Mouse (Mus musculus) kidney, postnatal 14 days (tissue): ENCODE measurements at regions not wholly inside any gene's neighbourhood (a gene's known extent, or its start where the extent isn't known, plus 50 kb on each side); places are given as distances from the start of the nearest gene placed in this dataset.

Experiments used
- DNase-seq: peaks from one replicate; pipeline ENCODE4 v3.0.0; 2022; ENCODE audit warnings: mixed read lengths

GRCm38 (mm10) chr15:61395296-61395826 is 472.5 kb upstream of the A1bg start:
- DNase-seq, result peak; percentile 74

GRCm38 (mm10) chr15:61380666-61381065 is 457.9 kb upstream of the A1bg start:
- DNase-seq, result no peak

GRCm38 (mm10) chr15:61366276-61366675 is 443.5 kb upstream of the A1bg start:
- DNase-seq, result no peak

GRCm38 (mm10) chr15:61365511-61365910 is 442.7 kb upstream of the A1bg start:
- no peak for DNase-seq

GRCm38 (mm10) chr15:61364461-61364860 is 441.6 kb upstream of the A1bg start:
- no peak for DNase-seq

GRCm38 (mm10) chr15:61361254-61361653 is 438.4 kb upstream of the A1bg start:
- no peak for DNase-seq

GRCm38 (mm10) chr15:61355344-61355743 is 432.5 kb upstream of the A1bg start:
- no peak for DNase-seq

GRCm38 (mm10) chr15:61351729-61352342 is 429.0 kb upstream of the A1bg start:
- no peak for DNase-seq

- no peak for DNase-seq
Measured at GRCm38 (mm10) chr15:61345101-61345500, 422.3 kb upstream of the A1bg start.

GRCm38 (mm10) chr15:61342618-61343017 is 419.8 kb upstream of the A1bg start:
- no peak for DNase-seq

GRCm38 (mm10) chr15:61327925-61328324 is 405.1 kb upstream of the A1bg start:
- no peak for DNase-seq

GRCm38 (mm10) chr15:61322243-61322642 is 399.4 kb upstream of the A1bg start:
- no peak for DNase-seq

GRCm38 (mm10) chr15:61309452-61310165 is 386.8 kb upstream of the A1bg start:
- DNase-seq, result no peak

GRCm38 (mm10) chr15:61308936-61309335 is 386.1 kb upstream of the A1bg start:
- peak; percentile 14 for DNase-seq

- DNase-seq, result no peak
Measured at GRCm38 (mm10) chr15:61304546-61304945, 381.7 kb upstream of the A1bg start.

GRCm38 (mm10) chr15:61299796-61300195 is 377.0 kb upstream of the A1bg start:
- no peak for DNase-seq

GRCm38 (mm10) chr15:61297447-61298208 is 374.8 kb upstream of the A1bg start:
- no peak for DNase-seq

- DNase-seq, result no peak
Measured at GRCm38 (mm10) chr15:61294616-61295015, 371.8 kb upstream of the A1bg start.

- no peak for DNase-seq
Measured at GRCm38 (mm10) chr15:61294131-61294530, 371.3 kb upstream of the A1bg start.

GRCm38 (mm10) chr15:61268766-61269165 is 346.0 kb upstream of the A1bg start:
- DNase-seq, result peak; percentile 3

GRCm38 (mm10) chr15:61259047-61259446 is 336.2 kb upstream of the A1bg start:
- no peak for DNase-seq

GRCm38 (mm10) chr15:61244511-61244910 is 321.7 kb upstream of the A1bg start:
- no peak for DNase-seq

- DNase-seq, result no peak
Measured at GRCm38 (mm10) chr15:61242161-61242681, 319.4 kb upstream of the A1bg start.
